Mouse (Mus musculus): ENCODE results near the gene Tbxa2r. TPM values are rescaled to one million over a fixed set of nuclear protein-coding genes. Genes with fewer than 3 reads are reported as not detected.

Gene Tbxa2r
- polyA plus RNA-seq, 1 experiment: 9.3 TPM

DNA sequence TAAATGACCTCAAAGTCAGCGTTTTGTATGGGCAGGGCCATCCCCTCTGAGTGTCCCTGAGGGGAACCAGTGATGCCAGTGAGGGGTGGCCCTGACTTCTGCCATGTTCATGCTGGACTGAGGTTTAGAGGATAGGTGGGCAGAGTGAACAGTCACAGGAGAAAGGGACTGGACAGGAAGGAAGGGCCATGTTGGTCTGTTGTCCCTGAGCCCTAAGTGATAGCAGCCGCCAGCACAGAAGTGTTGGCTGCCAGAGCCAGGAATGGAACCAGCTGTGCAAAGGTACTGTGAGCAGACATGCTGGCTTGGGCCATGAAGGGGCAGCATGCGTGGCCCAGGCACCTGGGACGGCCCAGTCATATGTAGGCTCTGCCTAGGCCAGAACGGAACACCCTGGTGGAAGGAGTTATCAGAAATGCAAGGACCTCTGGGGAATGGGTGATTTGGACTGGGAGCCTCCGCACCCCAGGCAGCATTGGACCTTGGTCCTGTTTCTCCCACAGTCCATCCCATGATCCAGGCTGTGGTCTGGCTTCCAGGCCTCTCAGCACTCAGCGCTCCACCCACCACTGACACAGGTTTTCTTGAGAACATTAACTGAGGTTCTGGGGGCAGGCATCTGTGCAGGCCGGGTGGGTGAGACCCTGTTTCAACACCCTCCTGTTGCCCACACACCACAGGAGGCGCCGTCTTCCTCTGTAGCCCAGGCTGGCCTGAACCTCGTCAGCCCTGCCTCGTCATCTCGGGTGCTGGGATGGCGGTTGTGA is 28.8 kb upstream of the Tbxa2r start:
- DNase-seq (ENCODE audit: low read depth): no peak

DNA sequence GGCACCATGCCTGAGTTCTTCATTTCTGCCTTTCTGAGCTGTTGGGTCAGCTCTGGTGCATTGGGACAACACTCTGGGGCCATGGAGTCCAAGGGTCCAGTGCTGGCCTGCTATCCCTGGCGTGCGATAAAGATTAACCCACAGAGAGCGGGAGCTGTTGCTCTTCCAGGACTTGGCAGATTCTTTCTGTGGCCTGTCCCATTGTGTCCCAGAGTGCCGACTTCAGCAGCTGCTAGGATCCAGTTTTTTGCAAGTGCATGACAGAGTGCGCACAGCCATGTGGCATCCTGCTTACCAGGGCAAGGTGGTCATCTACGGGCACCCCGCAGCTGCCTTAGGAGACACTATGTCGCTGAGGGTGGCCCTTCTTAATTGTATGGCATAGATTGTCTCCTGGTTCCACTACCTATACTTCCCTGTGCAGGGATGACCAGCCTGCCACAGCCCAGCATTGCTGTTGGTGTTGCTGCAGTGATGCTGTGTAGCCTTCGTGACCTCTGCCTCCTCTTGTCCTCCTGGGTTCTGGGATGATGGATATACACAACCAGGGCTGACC is 28.1 kb upstream of the Tbxa2r start:
- no peak for DNase-seq (ENCODE audit: low read depth)

DNA sequence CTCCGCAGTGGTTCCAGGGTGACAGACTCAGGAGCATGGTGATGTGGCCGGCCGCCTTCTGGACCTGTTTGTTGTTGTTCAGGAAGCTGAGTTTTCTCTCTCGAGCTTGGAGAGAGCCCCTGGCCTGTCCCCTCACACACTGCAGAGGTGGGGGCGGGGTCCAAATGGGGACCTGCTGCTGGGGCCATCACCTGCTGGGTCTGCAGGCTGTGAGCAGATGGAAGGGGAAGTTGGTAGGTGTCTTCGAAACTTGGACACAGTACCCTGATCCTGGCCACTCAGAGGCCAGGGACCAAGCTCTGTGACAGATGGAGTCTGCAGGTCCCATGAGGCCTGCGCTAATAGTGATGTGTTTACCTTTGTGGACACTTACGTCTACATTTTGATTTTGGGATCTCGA is 27.2 kb upstream of the Tbxa2r start:
- DNase-seq (ENCODE audit: low read depth): no peak

DNA sequence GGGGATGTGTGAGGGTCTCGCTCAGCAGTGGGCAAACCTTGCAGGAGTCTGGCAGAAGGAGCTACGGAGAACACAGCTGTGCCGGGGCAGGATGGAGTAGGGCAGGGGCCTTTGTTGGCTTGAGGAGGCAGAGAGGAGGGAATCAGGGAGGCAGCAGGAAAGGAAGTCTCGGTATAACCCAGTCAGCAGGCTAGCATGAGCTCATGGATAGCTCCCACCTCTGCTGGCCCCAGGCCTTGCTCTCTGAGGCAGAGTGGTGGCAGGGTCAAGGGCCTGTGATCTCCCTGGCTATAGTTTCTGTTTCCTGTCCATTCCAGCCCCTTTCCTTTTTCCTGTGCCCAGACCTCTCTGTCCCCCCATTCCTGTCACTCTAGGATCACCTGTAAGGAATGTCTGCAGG is 26.2 kb upstream of the Tbxa2r start:
- DNase-seq (ENCODE audit: low read depth): no peak

DNA sequence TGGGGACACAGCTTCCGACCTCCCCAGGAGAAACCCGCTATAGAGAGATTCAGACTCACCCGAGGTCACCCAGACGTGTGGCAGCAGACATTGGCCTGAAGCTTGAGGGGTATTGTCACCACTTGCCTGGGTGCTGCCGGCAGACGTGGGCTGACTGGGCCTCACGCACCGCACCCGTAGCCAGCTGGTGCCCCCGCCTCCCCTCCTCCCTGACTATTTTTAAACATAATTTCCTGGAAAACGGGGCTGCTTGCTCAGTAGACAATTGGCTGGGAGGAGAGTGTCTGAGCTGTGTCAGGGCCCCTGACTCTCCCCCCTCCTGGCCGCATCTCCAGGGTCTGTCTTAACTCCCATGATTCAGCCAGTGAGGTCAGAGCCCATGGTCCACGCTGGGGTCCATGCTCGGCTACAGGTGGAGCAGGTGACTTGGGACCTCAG is 25.7 kb upstream of the Tbxa2r start:
- no peak for DNase-seq (ENCODE audit: low read depth)

DNA sequence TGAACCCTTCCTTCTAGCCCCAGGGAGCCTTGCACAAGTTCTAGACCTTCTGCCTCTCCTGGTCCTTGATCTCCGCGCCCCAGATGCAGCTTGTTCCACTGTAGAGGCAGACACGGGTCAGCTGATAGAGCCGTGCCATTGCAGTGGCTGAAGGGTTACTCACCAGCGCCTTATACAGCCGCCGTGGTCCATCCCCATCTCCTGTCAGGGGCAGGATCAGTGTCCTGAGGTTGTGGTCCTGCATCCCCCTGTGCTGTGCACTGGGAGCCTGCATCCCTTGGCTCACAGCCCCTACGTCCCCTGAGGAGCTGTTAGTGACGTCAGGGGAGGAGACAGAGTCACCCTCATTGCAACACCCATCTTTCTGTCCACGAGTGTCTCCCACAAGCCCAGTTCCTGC is 25.3 kb upstream of the Tbxa2r start:
- no peak for DNase-seq (ENCODE audit: low read depth)

DNA sequence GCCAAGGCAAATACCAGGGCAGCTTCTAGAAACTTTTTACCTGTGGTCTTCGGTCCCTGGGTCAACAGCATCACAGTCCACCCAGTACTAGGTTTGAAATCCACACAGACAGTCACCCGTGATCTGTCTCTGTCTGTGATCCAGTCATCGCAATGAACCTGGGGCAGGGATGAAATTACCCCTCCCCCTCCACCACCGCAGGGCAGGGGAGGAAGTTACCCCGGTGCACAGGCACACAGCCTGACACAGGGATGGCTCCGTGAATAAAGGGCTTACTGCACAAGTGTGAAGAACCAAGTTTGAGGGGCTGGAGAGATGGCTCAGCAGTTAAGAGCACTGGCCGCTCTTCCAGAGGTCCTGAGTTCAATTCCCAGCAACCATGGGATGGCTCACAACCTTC is 24.8 kb upstream of the Tbxa2r start:
- DNase-seq (ENCODE audit: low read depth): no peak

DNA sequence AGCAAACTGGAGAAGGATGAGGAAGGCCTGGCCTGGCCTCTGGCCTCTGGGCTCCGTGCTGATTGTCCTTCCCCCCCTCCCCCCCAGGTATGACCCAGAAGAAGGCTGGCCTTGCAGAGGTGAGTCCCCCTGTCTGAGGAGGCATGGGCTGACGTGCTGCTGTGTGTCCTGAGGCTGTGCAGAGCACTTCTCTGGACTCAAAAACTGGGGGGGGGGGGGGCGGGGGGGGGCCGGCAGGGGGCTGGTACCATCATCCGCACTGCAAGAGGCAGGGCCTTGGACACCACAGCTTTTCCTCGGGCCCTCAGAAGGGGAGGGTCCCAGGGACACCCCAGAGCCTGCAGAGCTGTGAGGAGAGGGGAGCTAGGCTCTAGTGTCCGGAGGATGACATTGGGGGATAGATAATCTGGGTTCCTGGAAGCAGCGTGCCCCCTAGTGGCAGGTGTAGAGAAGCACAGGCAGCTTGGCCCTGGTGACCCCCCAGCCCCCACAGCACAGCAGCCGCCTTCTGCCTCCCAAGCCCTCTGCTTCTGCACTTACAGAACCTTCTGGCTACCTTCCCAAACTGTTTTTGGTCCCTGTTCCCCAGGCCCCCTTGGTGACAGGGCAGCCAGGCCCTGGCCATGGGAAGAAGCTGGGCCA is 23.8 kb upstream of the Tbxa2r start:
- no peak for DNase-seq (ENCODE audit: low read depth)

DNA sequence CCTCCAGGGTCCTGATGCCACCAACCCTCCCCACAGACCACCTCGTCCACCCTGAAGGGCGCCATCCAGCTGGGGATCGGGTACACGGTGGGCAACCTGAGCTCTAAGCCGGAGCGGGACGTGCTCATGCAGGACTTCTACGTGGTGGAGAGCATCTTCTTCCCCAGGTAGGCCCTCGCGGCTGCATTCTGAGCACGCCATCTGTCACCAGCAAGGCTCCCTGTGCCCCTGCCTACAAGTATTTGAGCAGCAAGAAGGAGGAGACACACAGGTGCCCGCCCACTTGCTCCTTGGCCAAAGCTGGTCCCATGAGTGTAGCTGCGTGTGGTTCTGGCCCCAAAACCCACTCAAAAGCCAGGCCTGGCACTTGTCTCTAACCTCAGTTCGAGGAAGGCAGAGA is 22.9 kb upstream of the Tbxa2r start:
- no peak for DNase-seq (ENCODE audit: low read depth)

DNA sequence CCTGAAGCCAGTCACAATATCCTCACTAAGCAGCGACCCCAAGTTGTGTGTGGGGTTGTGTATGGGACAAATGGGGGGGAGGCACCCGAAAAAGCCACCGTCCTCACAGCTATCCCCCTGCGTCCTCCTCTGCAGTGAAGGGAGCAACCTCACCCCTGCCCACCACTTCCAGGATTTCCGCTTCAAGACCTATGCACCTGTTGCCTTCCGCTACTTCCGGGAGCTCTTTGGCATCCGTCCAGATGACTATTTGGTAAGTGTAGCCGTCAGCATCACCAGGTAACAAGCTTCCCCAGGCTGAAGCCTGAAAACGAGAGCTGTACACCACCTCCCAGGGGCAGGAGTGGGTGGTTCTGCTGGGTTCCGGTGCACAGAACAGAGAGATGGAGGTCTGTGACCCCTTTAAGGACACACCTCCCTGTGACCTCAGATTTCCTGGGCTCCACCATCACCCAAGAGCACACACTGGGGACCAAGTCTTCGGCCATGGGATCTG is 22.3 kb upstream of the Tbxa2r start:
- no peak for DNase-seq (ENCODE audit: low read depth)

DNA sequence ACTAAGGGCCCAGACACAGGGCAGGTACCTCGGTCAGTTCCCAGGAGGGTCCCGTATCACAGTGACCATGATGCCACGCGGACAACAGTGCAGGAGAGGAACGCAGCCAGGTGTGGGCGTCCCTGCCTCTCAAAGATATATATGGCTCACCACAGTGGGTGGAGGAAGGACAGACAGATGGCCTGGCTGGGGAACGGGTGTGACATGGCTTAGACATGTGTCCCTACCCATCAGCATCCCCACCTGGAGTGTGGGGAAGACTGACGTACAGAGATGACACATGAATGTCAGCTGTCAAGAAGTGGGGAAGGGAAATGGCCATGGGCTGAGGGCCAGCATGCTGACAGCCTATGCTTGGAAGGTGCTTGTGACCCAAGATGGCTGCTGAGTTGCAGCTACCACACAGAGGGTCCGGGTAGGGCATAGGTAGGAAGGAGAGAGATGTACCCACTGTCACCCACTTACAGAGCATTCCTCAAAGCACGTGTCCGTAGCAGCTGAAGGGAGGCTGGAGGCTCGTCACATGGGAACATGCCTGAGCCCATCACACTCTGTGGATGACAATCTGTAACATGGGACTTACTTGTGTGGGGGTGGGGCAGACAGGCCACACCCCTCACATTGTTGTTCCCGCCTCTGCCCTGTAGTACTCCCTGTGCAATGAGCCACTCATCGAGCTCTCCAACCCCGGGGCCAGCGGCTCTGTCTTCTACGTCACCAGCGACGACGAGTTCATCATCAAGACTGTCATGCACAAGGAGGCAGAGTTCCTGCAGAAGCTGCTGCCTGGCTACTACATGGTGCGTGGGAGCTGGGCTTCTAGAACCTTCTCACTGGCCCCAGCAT is 21.5 kb upstream of the Tbxa2r start:
- DNase-seq (ENCODE audit: low read depth): no peak

DNA sequence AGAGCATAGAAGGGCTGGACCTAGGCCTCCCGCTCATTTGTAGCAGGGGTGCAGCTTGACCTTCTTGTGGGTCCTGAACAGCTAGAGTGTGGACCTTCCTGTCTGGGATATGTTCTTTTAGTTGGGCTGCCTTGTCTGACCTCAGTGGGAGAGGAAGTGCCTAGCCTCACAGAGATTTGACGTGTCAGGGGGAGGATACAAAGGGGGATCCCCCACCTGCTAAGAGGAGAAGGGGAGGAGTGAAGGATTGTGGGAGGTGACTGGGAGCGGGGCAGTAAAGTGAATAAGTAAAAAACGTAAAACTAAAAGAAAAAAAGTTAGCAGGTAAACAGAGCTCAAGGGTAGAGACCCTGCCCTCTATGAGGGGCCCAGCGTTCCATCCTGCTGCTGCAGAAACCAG is 19.0 kb upstream of the Tbxa2r start:
- DNase-seq (ENCODE audit: low read depth): no peak

DNA sequence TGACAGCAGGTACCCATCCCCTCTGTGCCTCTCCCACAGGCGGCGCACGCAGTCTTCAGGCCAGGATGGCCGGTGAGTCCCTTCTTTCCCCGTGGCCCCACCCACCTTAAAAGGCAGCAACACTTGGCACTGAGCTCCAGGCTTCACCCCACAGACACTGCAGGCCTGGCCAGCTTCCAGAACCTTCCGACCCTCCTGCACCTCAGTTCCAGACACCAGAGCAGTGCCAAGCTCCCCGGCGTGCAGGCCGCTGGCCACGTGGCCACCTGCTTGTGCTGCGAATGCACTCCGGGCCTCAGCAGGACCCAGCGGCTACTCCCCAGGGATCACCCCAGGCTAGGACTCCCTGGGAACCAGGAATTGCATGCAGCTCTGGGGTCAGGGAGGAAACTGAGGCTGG is 14.9 kb upstream of the Tbxa2r start:
- no peak for DNase-seq (ENCODE audit: low read depth)

DNA sequence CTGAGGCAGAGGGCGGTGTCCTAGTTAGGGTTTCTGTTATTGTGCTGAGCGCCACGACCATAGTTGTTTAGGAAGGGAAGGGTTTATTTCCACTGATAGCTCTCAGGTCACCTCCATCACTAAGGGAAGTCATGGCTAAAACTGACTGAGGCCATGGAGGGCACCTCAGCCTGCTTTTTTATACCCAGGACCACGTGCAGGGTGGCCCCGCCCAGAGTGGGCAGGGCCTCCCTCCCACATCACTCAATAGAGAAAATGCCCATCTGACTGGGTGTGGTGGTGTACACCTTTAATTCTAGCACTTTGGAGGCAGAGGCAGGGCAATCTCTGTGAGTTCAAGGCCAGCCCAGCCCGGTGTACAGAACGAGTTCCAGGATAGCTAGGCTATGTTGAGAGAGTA is 14.3 kb upstream of the Tbxa2r start:
- no peak for DNase-seq (ENCODE audit: low read depth)

DNA sequence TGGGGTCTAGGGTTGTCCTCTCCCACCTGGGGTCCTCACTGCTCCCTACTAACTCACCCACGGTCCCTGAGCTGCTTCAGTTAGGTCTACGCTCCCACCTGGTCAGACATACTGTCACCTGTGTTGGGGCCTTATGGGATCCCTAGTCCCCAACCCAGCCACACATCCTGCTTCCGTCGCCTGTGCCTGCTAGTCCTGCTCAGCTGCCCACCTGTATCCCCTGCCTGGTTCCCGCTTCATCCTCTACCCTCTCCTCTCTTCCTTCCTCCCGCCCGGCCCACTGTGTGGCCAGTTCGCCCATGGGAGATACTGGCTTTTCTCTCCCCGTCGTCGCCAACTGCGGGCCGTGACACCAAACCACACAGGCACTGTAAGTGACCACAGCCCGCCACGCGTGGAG is 12.9 kb upstream of the Tbxa2r start:
- no peak for DNase-seq (ENCODE audit: low read depth)

DNA sequence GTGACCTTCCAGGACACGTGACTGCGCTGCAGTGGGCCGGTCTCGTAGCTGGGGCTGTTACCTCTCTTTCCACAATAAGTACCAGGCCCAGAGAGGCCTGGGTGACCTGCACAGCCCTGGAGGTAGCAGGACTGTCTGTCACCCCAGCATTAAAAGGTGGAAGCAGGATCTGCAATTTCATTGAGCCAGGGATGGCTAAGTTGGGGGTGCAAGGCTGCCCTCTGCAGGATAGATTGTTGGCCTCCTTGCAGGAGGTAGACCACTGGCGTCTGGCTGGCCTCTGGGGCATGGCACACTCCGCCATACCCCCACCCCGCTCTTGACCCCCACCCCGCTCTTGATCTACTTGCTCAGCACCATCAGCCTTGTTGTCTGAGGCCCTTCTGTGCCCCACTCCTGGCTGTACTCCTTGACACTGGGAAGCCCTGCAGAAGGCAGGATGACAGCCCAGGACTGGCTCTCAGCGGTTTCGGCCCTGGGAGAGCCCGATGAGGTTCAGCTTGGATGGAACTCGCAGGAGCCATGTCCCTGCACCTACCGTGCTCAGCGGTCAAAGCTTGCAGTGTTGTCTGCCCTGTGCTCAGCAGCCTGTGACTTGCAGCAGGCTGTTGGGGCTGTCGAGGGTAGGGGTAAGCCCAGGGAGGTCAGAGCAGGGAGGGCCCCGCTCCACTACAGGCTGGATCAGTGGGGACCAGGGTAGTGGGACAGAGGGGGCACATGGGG is 12.0 kb upstream of the Tbxa2r start:
- no peak for DNase-seq (ENCODE audit: low read depth)

DNA sequence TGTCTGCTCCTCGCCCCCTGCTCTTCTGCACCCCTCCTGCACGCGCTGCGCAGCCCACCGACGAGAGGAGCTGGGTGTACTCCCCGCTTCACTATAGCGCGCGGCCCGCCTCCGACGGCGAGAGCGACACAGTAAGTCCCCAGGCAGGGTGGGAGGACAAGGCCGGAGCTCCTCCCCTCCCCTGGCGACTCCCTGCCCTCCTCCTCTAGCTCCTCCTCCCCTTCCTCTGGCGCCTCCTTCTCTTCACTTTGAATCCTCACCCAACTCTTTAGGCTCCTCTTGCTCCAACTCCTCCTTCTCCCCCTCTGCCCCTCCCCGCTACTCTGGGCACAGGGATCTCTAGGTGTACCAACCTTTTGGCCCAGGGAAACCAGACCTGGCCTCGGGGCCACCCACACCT is 11.3 kb upstream of the Tbxa2r start:
- peak; percentile 33 for DNase-seq (ENCODE audit: low read depth)

DNA sequence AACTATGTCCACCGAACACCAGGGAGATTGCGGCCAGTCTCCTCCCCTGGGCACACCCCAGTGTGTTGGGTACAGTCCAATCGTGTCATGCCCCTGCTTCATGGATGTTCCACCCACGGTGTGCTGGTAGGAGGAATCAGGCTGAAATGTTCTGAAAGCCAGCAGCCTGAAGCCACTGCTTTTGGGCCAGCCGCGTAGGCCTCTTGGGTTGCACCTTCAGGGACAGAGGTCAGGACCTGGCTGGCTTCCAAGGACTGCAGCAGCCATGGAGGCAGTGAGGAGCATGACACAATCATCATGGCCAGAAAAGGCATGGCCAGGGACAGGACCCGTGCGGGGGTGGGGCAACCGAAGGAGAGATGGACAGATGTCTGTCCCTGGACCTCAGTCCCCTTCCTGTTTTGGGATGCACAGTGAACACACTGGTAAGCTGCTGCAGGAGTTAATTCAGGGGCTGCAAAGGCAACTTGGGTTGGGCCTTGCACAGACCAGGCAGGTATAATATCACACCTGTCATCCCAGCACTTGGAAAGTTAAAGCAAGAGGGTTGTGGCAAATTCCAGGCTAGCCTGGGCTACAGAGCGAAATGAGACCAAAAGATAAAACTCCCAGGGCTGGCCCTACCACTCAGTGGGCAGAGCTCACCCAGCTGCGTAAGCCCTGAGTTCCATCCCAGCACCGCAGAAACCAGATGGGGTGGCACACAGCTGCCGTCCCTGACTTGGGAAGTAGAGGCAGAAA is 9.8 kb upstream of the Tbxa2r start:
- peak; percentile 36 for DNase-seq (ENCODE audit: low read depth)

DNA sequence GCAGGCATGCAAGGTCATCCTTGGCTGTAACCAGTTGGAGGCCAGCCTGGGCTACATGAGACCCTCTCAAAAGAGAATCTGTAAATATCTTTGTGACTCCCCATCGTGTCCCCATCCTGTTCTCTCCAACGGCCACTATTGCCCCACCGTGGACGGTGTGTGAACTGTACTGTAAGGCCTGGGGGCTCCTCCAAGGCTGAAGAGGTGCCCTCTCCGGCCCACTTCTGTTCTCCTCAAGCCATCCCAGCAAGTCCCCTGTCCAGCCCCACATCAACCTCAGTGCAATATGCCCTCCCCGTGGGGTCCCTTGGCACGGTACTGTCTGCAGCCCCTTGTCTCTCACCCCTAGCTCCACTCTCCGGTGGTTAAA is 9.2 kb upstream of the Tbxa2r start:
- no peak for DNase-seq (ENCODE audit: low read depth)

DNA sequence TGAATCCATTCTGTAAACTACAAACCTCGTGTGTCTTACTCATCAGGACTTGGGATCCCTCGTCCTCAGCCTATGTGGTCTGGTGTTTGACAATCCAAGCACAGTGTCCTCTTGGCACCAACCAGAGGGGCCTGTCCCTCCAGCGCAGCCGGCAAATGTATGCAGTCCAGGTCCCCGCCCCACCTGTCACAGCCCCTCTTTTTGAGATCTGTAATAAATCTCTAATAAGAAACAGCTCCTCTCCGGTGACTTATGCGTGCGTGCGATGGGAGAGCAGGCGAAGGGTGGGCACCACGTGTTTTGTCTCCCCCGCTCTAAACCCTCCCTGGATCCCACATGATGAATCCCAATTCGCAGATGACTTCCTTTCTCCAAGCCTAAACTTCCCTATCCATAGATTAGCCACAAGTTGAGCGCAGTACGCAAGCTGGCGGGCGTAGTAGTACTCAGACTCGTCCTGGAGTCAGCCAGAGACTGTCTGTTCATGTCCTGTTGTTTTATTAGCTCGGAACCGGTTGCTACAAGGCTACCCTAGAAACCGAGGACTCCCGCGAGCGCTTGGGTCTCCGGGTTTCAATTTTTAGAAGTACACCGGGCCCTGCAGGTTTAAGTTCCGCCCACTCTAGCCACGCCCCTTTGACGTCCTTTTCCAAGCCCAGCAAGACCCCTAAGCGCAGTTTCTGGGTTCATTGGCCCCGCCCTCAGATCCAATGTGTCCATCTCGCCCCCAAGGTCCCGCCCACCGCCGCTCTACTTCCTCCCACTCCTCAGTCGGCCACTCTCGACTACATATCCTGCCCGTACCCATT is 8.6 kb upstream of the Tbxa2r start:
- peak; percentile 76 for DNase-seq (ENCODE audit: low read depth)

All from gonadal fat pad, adult 2 months (tissue).